Mouse (Mus musculus): Measurements from ENCODE around the gene Mllt1.

- TF ChIP-seq CTCF (IDR thresholded peaks at IDR 0.05) (no peak), EP300 (IDR thresholded peaks at IDR 0.05) (no peak)
Measured at GRCm38 (mm10) chr17:56907887-56908286, 27.3 kb downstream of the Mllt1 start.

Data from lung, postnatal 0 days (tissue).